Mouse (Mus musculus): ENCODE data around the gene Clcn5. TPM values are rescaled to one million over a fixed set of nuclear protein-coding genes. Genes with fewer than 3 reads are reported as not detected.

Clcn5 gene
- total and polyA plus RNA-seq, 2 experiments from 2014 or later, result 5.7 to 26.8 TPM

DNA sequence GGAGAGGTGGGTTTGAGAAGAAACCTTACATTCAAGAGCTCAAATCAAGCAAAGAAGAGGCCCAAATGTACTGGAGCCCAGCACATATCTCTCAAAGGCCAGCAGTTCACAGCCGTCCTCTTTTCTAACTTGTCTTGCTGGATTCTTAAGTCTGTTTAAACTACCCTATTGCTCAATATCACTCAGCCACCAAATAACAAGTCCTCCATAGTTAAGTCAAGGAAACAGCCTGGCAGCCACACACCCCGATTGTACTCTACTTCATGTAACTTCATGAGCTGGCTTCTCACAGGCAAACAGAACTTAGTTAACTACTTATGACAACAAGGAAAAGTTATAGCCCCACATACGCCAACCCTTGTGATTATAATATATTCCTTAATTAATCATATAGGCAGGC, 59.4 kb downstream of the Clcn5 start:
- Histone ChIP-seq H3K27ac (ENCODE audit: low read depth, low read length) (no peak overlapping the region), H3K9me3 (ENCODE audit: low read length) (no peaks in the 10 kb centered on the region), H3K9ac (replicated peaks; ENCODE audit: low read length, poor library complexity, severe bottlenecking) (no peak overlapping the region), H3K27me3 (ENCODE audit: insufficient read depth, low read length) (no peaks in the 10 kb centered on the region), H3K4me3 (ENCODE audit: low read depth, low read length) (no peak overlapping the region), H3K36me3 (ENCODE audit: insufficient read depth, low read length) (no peaks in the 10 kb centered on the region), H3K4me1 (ENCODE audit: insufficient read depth, low read length) (no peaks in the 10 kb centered on the region), H3K4me2 (ENCODE audit: low read depth, low read length, poor library complexity, severe bottlenecking) (no peak overlapping the region)
- 92% methylated on average over 3 of the region's 3 CpGs for WGBS
- TF ChIP-seq CTCF (IDR thresholded peaks at IDR 0.05), result no peak
- no peak for DNase-seq (ENCODE audit: low spot score)
- no peak for ATAC-seq (ENCODE audit: low FRiP score)

DNA sequence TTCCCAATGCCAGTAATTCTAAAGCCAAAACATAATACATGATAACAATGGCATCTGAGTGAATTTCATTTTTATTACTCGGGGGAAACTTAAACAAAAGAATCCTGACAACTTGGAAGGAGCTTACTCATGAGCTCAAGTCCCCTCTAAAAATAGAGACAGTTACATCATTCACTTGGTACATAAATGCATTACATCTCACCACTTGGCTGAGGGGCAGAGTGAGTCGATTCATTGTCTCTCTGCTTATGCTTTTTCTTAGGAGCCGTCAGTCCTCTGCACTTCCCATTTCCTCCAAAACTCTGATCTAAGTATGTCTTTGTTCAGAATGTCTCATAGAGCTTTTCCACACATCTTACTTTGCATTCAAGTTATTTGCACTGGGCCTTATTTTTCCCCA, 63.1 kb downstream of the Clcn5 start:
- Histone ChIP-seq H3K9ac (replicated peaks; ENCODE audit: low read length, poor library complexity, severe bottlenecking) (no peak overlapping the region), H3K4me1 (ENCODE audit: insufficient read depth, low read length) (no peaks in the 10 kb centered on the region), H3K27ac (ENCODE audit: low read depth, low read length) (no peak overlapping the region), H3K27me3 (ENCODE audit: insufficient read depth, low read length) (no peaks in the 10 kb centered on the region), H3K4me2 (ENCODE audit: low read depth, low read length, poor library complexity, severe bottlenecking) (no peak overlapping the region), H3K4me3 (ENCODE audit: low read depth, low read length) (no peak overlapping the region), H3K9me3 (ENCODE audit: low read length) (no peaks in the 10 kb centered on the region), H3K36me3 (ENCODE audit: insufficient read depth, low read length) (no peaks in the 10 kb centered on the region)
- no peak for ATAC-seq (ENCODE audit: low FRiP score)
- TF ChIP-seq CTCF (IDR thresholded peaks at IDR 0.05), result no peak
- DNase-seq (ENCODE audit: low spot score), result no peak
- 64% methylated on average over 3 of the region's 3 CpGs for WGBS

DNA sequence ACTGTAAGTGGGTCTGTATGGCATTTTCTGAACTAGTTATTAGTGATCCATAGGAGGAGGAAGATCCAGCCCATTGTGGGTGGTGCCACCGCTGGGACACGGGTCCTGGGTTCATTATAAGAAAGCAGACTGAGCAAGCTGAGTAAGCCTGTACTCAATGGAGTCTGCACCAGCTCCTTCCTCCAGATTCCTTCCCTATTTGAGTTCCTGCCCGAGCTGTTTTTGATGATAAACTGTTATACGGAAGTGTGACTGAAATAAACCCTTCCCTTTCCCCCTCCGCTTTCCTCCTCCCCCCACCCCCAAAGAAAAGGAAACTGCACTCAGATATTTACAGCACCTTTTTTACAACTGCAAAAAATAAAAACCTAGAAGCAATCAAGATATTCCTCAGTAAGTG, 115.1 kb downstream of the Clcn5 start:
- H3K4me1 ChIP-seq (ENCODE audit: insufficient read depth, low read length), result no peaks in the 10 kb centered on the region
- 61% methylated on average over 5 of the region's 5 CpGs for WGBS
- ATAC-seq (ENCODE audit: low FRiP score) (no peak), DNase-seq (ENCODE audit: low spot score) (no peak)
- TF ChIP-seq CTCF (IDR thresholded peaks at IDR 0.05), result no peak
- H3K27ac ChIP-seq (ENCODE audit: low read depth, low read length), result no peak overlapping the region
- no peaks in the 10 kb centered on the region for H3K27me3 ChIP-seq (ENCODE audit: insufficient read depth, low read length)
- no peak overlapping the region for H3K4me3 ChIP-seq (ENCODE audit: low read depth, low read length)
- no peaks in the 10 kb centered on the region for H3K9me3 ChIP-seq (ENCODE audit: low read length)
- no peaks in the 10 kb centered on the region for H3K36me3 ChIP-seq (ENCODE audit: insufficient read depth, low read length)
- H3K9ac ChIP-seq (replicated peaks; ENCODE audit: low read length, poor library complexity, severe bottlenecking), result no peak overlapping the region
- no peak overlapping the region for H3K4me2 ChIP-seq (ENCODE audit: low read depth, low read length, poor library complexity, severe bottlenecking)

DNA sequence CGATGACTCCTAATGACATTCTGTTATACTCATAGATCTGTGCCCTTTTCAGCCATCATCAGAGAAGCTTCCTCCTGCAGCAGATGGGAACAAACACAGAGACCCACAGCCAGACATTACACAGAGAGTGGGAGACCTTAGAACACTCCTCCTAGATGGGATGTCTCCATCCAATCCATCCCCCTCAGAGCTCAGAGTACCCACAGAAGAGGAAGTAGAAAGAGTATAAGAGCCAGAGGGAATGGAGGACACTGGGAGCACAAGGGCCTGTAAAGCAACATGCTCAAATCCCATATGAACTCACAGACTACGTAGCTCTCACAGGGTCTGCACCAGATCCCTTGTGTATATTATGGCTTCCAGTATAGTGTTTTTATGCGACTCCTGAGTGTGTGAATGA, 115.6 kb downstream of the Clcn5 start:
- Histone ChIP-seq H3K9me3 (ENCODE audit: low read length) (no peaks in the 10 kb centered on the region), H3K4me1 (ENCODE audit: insufficient read depth, low read length) (no peaks in the 10 kb centered on the region), H3K4me3 (ENCODE audit: low read depth, low read length) (no peak overlapping the region), H3K4me2 (ENCODE audit: low read depth, low read length, poor library complexity, severe bottlenecking) (no peak overlapping the region), H3K9ac (replicated peaks; ENCODE audit: low read length, poor library complexity, severe bottlenecking) (no peak overlapping the region), H3K36me3 (ENCODE audit: insufficient read depth, low read length) (no peaks in the 10 kb centered on the region), H3K27me3 (ENCODE audit: insufficient read depth, low read length) (no peaks in the 10 kb centered on the region), H3K27ac (ENCODE audit: low read depth, low read length) (no peak overlapping the region)
- ATAC-seq (ENCODE audit: low FRiP score) (no peak), DNase-seq (ENCODE audit: low spot score) (no peak)
- WGBS, result 76% methylated on average over 3 of the region's 3 CpGs
- no peak for TF ChIP-seq CTCF (IDR thresholded peaks at IDR 0.05)

DNA sequence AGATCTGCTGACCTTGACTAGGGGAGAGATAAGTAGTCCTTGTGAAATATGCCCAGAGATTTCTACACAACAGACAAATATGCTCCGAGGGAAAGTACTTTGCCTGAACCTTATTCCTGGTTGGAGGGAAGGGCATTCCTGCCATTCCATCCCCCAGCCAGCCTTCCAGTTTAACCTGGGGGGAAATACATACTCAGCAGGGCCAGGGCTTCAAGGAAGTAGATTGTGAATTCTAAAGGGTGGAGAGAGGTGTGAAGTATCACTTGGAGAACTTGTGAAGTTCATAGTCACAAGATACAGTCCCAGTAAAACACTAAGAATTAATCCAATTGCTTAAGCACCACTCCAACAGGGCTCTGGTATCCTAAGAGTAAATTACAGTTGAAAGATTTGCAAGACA, 121.3 kb downstream of the Clcn5 start:
- Histone ChIP-seq H3K4me1 (ENCODE audit: insufficient read depth, low read length) (no peaks in the 10 kb centered on the region), H3K4me2 (ENCODE audit: low read depth, low read length, poor library complexity, severe bottlenecking) (no peak overlapping the region), H3K27me3 (ENCODE audit: insufficient read depth, low read length) (no peaks in the 10 kb centered on the region), H3K27ac (ENCODE audit: low read depth, low read length) (no peak overlapping the region), H3K9ac (replicated peaks; ENCODE audit: low read length, poor library complexity, severe bottlenecking) (no peak overlapping the region), H3K36me3 (ENCODE audit: insufficient read depth, low read length) (no peaks in the 10 kb centered on the region), H3K4me3 (ENCODE audit: low read depth, low read length) (no peak overlapping the region), H3K9me3 (ENCODE audit: low read length) (no peaks in the 10 kb centered on the region)
- TF ChIP-seq CTCF (IDR thresholded peaks at IDR 0.05), result no peak
- WGBS, result 67% methylated on average over 1 of the region's 1 CpGs
- DNase-seq (ENCODE audit: low spot score) (no peak), ATAC-seq (ENCODE audit: low FRiP score) (no peak)

DNA sequence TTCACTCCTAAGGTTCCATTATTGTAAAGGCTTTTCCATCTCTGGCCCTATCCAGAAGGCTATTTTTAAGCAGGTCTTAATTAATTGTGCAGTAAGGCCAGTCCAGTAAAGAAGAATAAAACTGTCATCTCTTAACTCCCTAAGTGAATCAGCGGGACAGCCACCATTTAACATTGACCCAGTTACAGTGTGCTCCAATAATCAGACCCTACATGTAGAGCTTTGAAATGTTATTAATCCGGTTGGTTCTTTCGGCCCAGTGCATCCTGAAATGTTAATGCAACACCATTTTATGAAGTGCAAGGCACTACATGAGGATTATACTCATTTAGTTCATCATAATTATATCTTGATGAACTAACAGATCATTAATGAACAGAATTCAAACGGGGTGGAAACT, 128.3 kb downstream of the Clcn5 start:
- DNase-seq (ENCODE audit: low spot score) (no peak), ATAC-seq (ENCODE audit: low FRiP score) (no peak)
- no peak overlapping the region for H3K4me3 ChIP-seq (ENCODE audit: low read depth, low read length)
- no peaks in the 10 kb centered on the region for H3K27me3 ChIP-seq (ENCODE audit: insufficient read depth, low read length)
- no peak overlapping the region for H3K9ac ChIP-seq (replicated peaks; ENCODE audit: low read length, poor library complexity, severe bottlenecking)
- no peak for TF ChIP-seq CTCF (IDR thresholded peaks at IDR 0.05)
- H3K9me3 ChIP-seq (ENCODE audit: low read length), result no peaks in the 10 kb centered on the region
- H3K36me3 ChIP-seq (ENCODE audit: insufficient read depth, low read length), result no peaks in the 10 kb centered on the region
- H3K27ac ChIP-seq (ENCODE audit: low read depth, low read length), result no peak overlapping the region
- H3K4me1 ChIP-seq (ENCODE audit: insufficient read depth, low read length), result no peaks in the 10 kb centered on the region
- H3K4me2 ChIP-seq (ENCODE audit: low read depth, low read length, poor library complexity, severe bottlenecking), result no peak overlapping the region
- 86% methylated on average over 4 of the region's 4 CpGs for WGBS
